Mouse (Mus musculus): ENCODE data around the gene Tmc4. TPM values are rescaled to one million over a fixed set of nuclear protein-coding genes. Genes with fewer than 3 reads are reported as not detected.

Gene Tmc4
- polyA plus RNA-seq, 1 experiment = 1.8 TPM

DNA sequence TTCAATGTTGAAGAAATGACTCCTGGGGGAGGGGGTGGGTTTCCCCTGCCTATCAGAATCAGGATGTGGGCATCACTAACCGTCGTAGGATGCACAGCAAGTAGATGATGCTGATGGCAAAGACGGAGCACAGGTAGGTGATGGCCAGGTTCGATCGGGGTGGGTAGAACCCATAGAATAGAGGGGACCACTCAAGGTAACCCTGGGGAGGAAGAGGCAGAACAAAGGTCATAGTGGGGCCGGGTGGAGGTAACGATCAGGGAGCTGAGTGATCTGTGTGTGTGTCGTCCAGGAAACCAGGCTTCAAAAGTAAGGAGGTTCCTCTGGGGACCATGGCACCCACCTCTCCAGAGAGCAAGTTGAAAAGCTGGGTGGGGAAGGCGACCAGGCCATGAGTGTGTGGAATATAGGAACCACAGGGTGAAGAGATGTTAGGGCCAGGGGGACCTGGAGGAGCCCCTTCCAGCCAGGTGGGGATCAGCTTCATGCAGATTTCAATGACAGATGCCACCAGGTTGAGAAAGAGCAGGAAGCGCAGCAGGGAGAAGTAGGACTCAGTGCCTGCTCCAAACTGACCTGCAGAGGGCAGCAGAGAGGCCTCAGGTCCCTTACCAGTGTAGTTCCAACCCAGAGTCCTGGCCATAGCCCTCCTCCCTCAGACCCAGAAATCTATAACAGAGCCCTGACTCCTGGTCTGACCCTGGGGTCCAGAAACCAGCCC is 2.7 kb downstream of the Tmc4 start:
- Histone ChIP-seq H3ac (ENCODE audit: control insufficient read depth, insufficient read length, low read depth) (no peak overlapping the region), H3K79me2 (ENCODE audit: control insufficient read depth, insufficient read depth) (no peaks in the 10 kb centered on the region), H3K27me3 (ENCODE audit: control insufficient read depth, insufficient read depth, insufficient read length) (no peaks in the 10 kb centered on the region), H3K79me3 (ENCODE audit: low read depth) (no peaks in the 10 kb centered on the region), H3K36me3 (ENCODE audit: control insufficient read depth, insufficient read depth) (no peaks in the 10 kb centered on the region), H3K4me3 (ENCODE audit: insufficient read depth, poor library complexity, severe bottlenecking) (no peak overlapping the region)
- TF ChIP-seq CTCF (IDR thresholded peaks at IDR 0.05; ENCODE audit: control insufficient read depth, insufficient read depth, insufficient read length) = peak; percentile 86
- no peak for TF ChIP-seq MYOG (IDR thresholded peaks at IDR 0.05; ENCODE audit: control insufficient read depth, extremely low read depth, insufficient read length)

DNA sequence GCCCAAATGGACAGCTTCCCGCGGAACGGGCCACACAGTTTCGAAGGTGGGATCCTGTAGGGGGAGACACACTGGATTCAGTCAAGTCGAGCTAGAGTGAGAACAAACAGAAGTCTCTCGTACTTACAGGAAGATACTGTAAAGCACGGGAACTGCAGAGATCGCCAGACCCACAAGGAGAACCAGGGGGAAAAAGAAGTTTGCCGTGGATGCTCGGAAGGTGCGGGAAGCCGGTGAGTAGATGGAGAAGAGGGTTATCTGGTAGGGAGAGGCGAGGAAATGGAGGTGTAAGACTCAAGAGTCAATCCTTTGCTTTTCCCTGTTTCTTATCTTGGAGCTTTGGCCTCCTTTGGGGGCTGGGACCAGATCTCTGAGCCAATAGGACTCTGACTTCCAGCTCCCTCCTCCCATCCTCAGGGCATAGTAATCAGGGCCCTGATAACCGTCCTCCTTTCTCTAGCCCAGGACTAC is 10.4 kb downstream of the Tmc4 start:
- Histone ChIP-seq H3K36me3 (ENCODE audit: control insufficient read depth, insufficient read depth) (no peaks in the 10 kb centered on the region), H3K27me3 (ENCODE audit: control insufficient read depth, insufficient read depth, insufficient read length) (no peaks in the 10 kb centered on the region), H3K79me2 (ENCODE audit: control insufficient read depth, insufficient read depth) (peaks cover 18% of the 10 kb centered on the region), H3ac (ENCODE audit: control insufficient read depth, insufficient read length, low read depth) (peak overlapping the region; percentile 6), H3K4me3 (ENCODE audit: insufficient read depth, poor library complexity, severe bottlenecking) (no peak overlapping the region), H3K79me3 (ENCODE audit: low read depth) (peaks cover 8% of the 10 kb centered on the region)
- no peak for TF ChIP-seq CTCF (IDR thresholded peaks at IDR 0.05; ENCODE audit: control insufficient read depth, insufficient read depth, insufficient read length)
- no peak for TF ChIP-seq MYOD1 (IDR thresholded peaks at IDR 0.05; ENCODE audit: control insufficient read depth, insufficient read length, low read depth)
- no peak for TF ChIP-seq USF1 (IDR thresholded peaks at IDR 0.05; ENCODE audit: low read depth)
- no peak for TF ChIP-seq MAX (IDR thresholded peaks at IDR 0.05)
- no peak for TF ChIP-seq CEBPB (IDR thresholded peaks at IDR 0.05; ENCODE audit: low read depth)
- no peak for TF ChIP-seq FOSL1 (IDR thresholded peaks at IDR 0.05; ENCODE audit: insufficient read depth, low read length, poor library complexity, severe bottlenecking)
- TF ChIP-seq MYOG (IDR thresholded peaks at IDR 0.05; ENCODE audit: control insufficient read depth, extremely low read depth, insufficient read length) = no peak

- TF ChIP-seq MAX (IDR thresholded peaks at IDR 0.05) (peak; percentile 54), MYOG (IDR thresholded peaks at IDR 0.05; ENCODE audit: control insufficient read depth, extremely low read depth, insufficient read length) (no peak)
- no peaks in the 10 kb centered on the region for H3K27me3 ChIP-seq (ENCODE audit: control insufficient read depth, insufficient read depth, insufficient read length)
- H3K79me2 ChIP-seq (ENCODE audit: control insufficient read depth, insufficient read depth) = peaks cover 18% of the 10 kb centered on the region
- peaks cover 12% of the 10 kb centered on the region for H3K36me3 ChIP-seq (ENCODE audit: control insufficient read depth, insufficient read depth)
- H3K4me3 ChIP-seq (ENCODE audit: insufficient read depth, poor library complexity, severe bottlenecking) = peak within 1 kb of the TSS; percentile 48
- peak within 1 kb of the TSS; percentile 99 for H3ac ChIP-seq (ENCODE audit: control insufficient read depth, insufficient read length, low read depth)
- peaks cover 8% of the 10 kb centered on the region for H3K79me3 ChIP-seq (ENCODE audit: low read depth)
These were observed 11.9 kb downstream of the Tmc4 start, which contains the start of gene Leng1 for GRCm38 (mm10) chr7:3665215-3666114. Gene Leng1 (minus strand): TSS chr7:3665840.

GRCm38 (mm10) chr7:3664524-3665214 is 12.7 kb downstream of the Tmc4 start:
- H3ac ChIP-seq (ENCODE audit: control insufficient read depth, insufficient read length, low read depth) = peak overlapping the region; percentile 99
- peak overlapping the region; percentile 48 for H3K4me3 ChIP-seq (ENCODE audit: insufficient read depth, poor library complexity, severe bottlenecking)
- TF ChIP-seq MAX (IDR thresholded peaks at IDR 0.05) (no peak), MYOG (IDR thresholded peaks at IDR 0.05; ENCODE audit: control insufficient read depth, extremely low read depth, insufficient read length) (no peak), CTCF (IDR thresholded peaks at IDR 0.05; ENCODE audit: control insufficient read depth, insufficient read depth, insufficient read length) (no peak), USF1 (IDR thresholded peaks at IDR 0.05; ENCODE audit: low read depth) (no peak)
- peaks cover 18% of the 10 kb centered on the region for H3K79me2 ChIP-seq (ENCODE audit: control insufficient read depth, insufficient read depth)
- peaks cover 18% of the 10 kb centered on the region for H3K36me3 ChIP-seq (ENCODE audit: control insufficient read depth, insufficient read depth)
- H3K79me3 ChIP-seq (ENCODE audit: low read depth) = peaks cover 8% of the 10 kb centered on the region
- H3K27me3 ChIP-seq (ENCODE audit: control insufficient read depth, insufficient read depth, insufficient read length) = no peaks in the 10 kb centered on the region

DNA sequence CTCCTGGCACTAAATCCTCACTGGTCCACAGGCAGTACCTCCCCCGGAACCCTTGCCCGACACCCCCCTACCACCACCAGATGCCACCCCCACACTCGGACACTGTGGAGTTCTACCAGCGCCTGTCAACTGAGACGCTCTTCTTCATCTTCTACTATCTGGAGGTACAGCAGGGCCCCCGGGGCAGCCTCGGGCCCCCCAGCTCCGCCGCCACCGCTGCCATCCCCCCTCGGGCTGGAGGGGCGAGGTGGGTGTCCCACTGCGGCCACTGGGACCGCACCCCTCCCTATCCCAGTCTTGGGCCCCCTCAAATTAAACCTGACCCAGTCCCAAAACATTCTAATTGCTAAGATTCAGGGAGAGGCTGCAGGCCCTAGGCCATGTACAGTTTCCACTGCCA is 18.8 kb downstream of the Tmc4 start:
- no peaks in the 10 kb centered on the region for H3K27me3 ChIP-seq (ENCODE audit: control insufficient read depth, insufficient read depth, insufficient read length)
- no peak overlapping the region for H3ac ChIP-seq (ENCODE audit: control insufficient read depth, insufficient read length, low read depth)
- H3K4me3 ChIP-seq (ENCODE audit: insufficient read depth, poor library complexity, severe bottlenecking) = no peak overlapping the region
- no peak for TF ChIP-seq MAX (IDR thresholded peaks at IDR 0.05)
- TF ChIP-seq FOSL1 (IDR thresholded peaks at IDR 0.05; ENCODE audit: insufficient read depth, low read length, poor library complexity, severe bottlenecking) = no peak
- no peak for TF ChIP-seq CTCF (IDR thresholded peaks at IDR 0.05; ENCODE audit: control insufficient read depth, insufficient read depth, insufficient read length)
- no peak for TF ChIP-seq MYOG (IDR thresholded peaks at IDR 0.05; ENCODE audit: control insufficient read depth, extremely low read depth, insufficient read length)
- TF ChIP-seq MYOD1 (IDR thresholded peaks at IDR 0.05; ENCODE audit: control insufficient read depth, insufficient read length, low read depth) = no peak
- no peak for TF ChIP-seq CEBPB (IDR thresholded peaks at IDR 0.05; ENCODE audit: low read depth)
- no peak for TF ChIP-seq USF1 (IDR thresholded peaks at IDR 0.05; ENCODE audit: low read depth)
- peaks cover under 1% of the 10 kb centered on the region for H3K79me3 ChIP-seq (ENCODE audit: low read depth)
- H3K36me3 ChIP-seq (ENCODE audit: control insufficient read depth, insufficient read depth) = peaks cover 62% of the 10 kb centered on the region
- peaks cover 2% of the 10 kb centered on the region for H3K79me2 ChIP-seq (ENCODE audit: control insufficient read depth, insufficient read depth)
